9 mouse cellular contexts compared by ENCODE assay signal in the genomic region with DNA sequence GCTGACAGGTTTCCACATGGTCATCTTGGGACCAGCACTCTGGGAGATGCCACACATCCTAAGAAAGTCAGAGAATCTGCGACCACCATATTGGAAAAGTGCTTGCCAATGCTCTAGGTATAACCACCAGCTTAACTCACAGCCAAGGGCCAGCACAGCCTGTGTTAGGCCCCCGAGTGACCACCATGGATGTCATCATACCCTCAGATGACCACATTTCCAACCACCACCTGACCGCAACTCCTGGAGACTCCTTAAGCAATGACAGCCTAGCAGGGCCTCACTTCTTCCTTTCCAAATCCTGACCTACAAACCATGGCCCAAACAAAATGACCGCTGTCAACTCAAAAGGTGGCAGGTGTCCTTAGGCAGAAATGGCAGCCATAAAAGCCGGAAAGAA. TPM values are rescaled to one million over a fixed set of nuclear protein-coding genes. Genes with fewer than 3 reads are reported as not detected.
DNase-seq lines count a peak whose midpoint lies in the region; ATAC-seq and TF ChIP-seq lines count a peak whose summit lies in the region.
"Had no signal": no experiment of that assay in that cellular context is flagged by ENCODE, and none has a peak within 500 bp of the region (broad histone marks: within the 10 kb centered on the region; RNA-seq: fewer than 3 reads in every experiment).

No protein-coding gene starts in this region.

- H3K36me3 ChIP-seq in kidney, embryonic 16.5 days (ENCODE audit: insufficient read depth, low read length) = no peaks in the 10 kb centered on the region
- H3K36me3 ChIP-seq in liver, embryonic 16.5 days (ENCODE audit: control insufficient read depth, insufficient read depth) = peaks cover 5% of the 10 kb centered on the region; the same call in 1 of the 2 replicates
- H3K36me3 ChIP-seq in midbrain, embryonic 10.5 days = peaks cover 17% of the 10 kb centered on the region

- no peak for TF ChIP-seq CTCF in bone marrow, adult 2 months (IDR thresholded peaks at IDR 0.05; ENCODE audit: control insufficient read depth, insufficient read depth, low read length)

- no peak for ATAC-seq in kidney, embryonic 16.5 days (ENCODE audit: low FRiP score, low TSS enrichment)
- ATAC-seq in liver, embryonic 16.5 days (ENCODE audit: low read depth) = no peak

- peaks cover 58% of the 10 kb centered on the region for H3K4me1 ChIP-seq in kidney, embryonic 16.5 days (ENCODE audit: insufficient read depth, low read length)
- H3K4me1 ChIP-seq in bone marrow, adult 2 months (ENCODE audit: control insufficient read depth, insufficient read depth, low read length) = peaks cover 21% of the 10 kb centered on the region
- H3K4me1 ChIP-seq in liver, embryonic 16.5 days (ENCODE audit: control insufficient read depth, low read depth, low read length) = peaks cover 28% of the 10 kb centered on the region
- peaks cover 42% of the 10 kb centered on the region for H3K4me1 ChIP-seq in midbrain, embryonic 10.5 days

- no peak for TF ChIP-seq POLR2A in bone marrow, adult 2 months (IDR thresholded peaks at IDR 0.05; ENCODE audit: borderline replicate concordance, control insufficient read depth, low read depth, low read length)

- no peak overlapping the region for H3K9ac ChIP-seq in kidney, embryonic 16.5 days (replicated peaks; ENCODE audit: low read length)
- H3K9ac ChIP-seq in liver, embryonic 16.5 days (ENCODE audit: low read depth, low read length) = no peak overlapping the region
- H3K9ac ChIP-seq: hindbrain, embryonic 13.5 days had no signal

- DNase-seq in heart, adult 11 months = peak; percentile 88
- DNase-seq in heart, adult 8-10 months (ENCODE audit: low spot score) = no peak
- DNase-seq in kidney, postnatal 25 days = no peak
- DNase-seq in midbrain, embryonic 10.5 days (ENCODE audit: low spot score) = no peak
- DNase-seq in cerebellum, postnatal 14 days = no peak

- 91% methylated on average over 5 of the region's 5 CpGs for WGBS in kidney, embryonic 16.5 days
- 57% methylated on average over 5 of the region's 5 CpGs for WGBS in bone marrow, adult 2 months
- 67% methylated on average over 5 of the region's 5 CpGs for WGBS in liver, embryonic 16.5 days (ENCODE audit: insufficient replicate concordance)
- 94% methylated on average over 5 of the region's 5 CpGs for WGBS in midbrain, embryonic 10.5 days

- H3K4me2 ChIP-seq in kidney, embryonic 16.5 days (replicated peaks; ENCODE audit: low read depth, low read length) = no peak overlapping the region
- H3K4me2 ChIP-seq in liver, embryonic 16.5 days (ENCODE audit: low read depth, low read length) = no peak overlapping the region
- H3K4me2 ChIP-seq: hindbrain, embryonic 13.5 days had no signal

- H3K9me3 ChIP-seq in kidney, embryonic 16.5 days (ENCODE audit: low read length) = peaks cover 7% of the 10 kb centered on the region; the same call in 1 of the 2 replicates
- no peaks in the 10 kb centered on the region for H3K9me3 ChIP-seq in liver, embryonic 16.5 days (replicated peaks; ENCODE audit: control insufficient read depth, low read length)
- 0 out of 2 replicates have a peak, but pooled peaks cover 4% of the 10 kb centered on the region for H3K9me3 ChIP-seq in midbrain, embryonic 10.5 days (replicated peaks)

- H3K27ac ChIP-seq in kidney, embryonic 16.5 days (ENCODE audit: low read length) = peak overlapping the region; percentile 82
- H3K27ac ChIP-seq in bone marrow, adult 2 months (ENCODE audit: control insufficient read depth, insufficient read depth, low read depth, low read length, poor library complexity) = peak overlapping the region; percentile 80
- peak overlapping the region; percentile 52 for H3K27ac ChIP-seq in liver, embryonic 16.5 days (ENCODE audit: low read length)
- no peak overlapping the region for H3K27ac ChIP-seq in midbrain, embryonic 10.5 days (replicated peaks)
- H3K27ac ChIP-seq: hindbrain, embryonic 13.5 days had no signal

- no peaks in the 10 kb centered on the region for H3K27me3 ChIP-seq in kidney, embryonic 16.5 days (ENCODE audit: insufficient read depth, low read length)
- no peaks in the 10 kb centered on the region for H3K27me3 ChIP-seq in liver, embryonic 16.5 days (ENCODE audit: control insufficient read depth, insufficient read depth, low read depth, low read length)
- H3K27me3 ChIP-seq in midbrain, embryonic 10.5 days (ENCODE audit: low read depth, poor library complexity, severe bottlenecking) = no peaks in the 10 kb centered on the region
- H3K27me3 ChIP-seq: hindbrain, embryonic 13.5 days had no signal

- H3K4me3 ChIP-seq in kidney, embryonic 16.5 days (ENCODE audit: low read length) = no peak overlapping the region
- H3K4me3 ChIP-seq in bone marrow, adult 2 months (replicated peaks; ENCODE audit: control insufficient read depth, low read depth, low read length) = no peak overlapping the region
- no peak overlapping the region for H3K4me3 ChIP-seq in liver, embryonic 16.5 days (ENCODE audit: low read depth, low read length)
- no peak overlapping the region for H3K4me3 ChIP-seq in midbrain, embryonic 10.5 days
- H3K4me3 ChIP-seq: hindbrain, embryonic 13.5 days had no signal

RNA-seq across cellular contexts. Expression of a gene that starts 13.5 kb away (rescaled TPM):
- total RNA-seq in heart, adult 8-10 months (2022) = 10 to 100 TPM; 38.6 to 50.6 (median 50.1) TPM
- polyA plus RNA-seq in kidney, embryonic 16.5 days (2015; fragmentation: Nextera tagmentation; extraction: Ambion mirVana) = 34.1 and 39.0 TPM in 2 replicates
- 14.6 and 24.0 TPM in 2 replicates for polyA plus RNA-seq in bone marrow, adult 2 months (2011; ENCODE audit: insufficient read depth, insufficient read length, low replicate concordance, missing spikeins)
- polyA plus RNA-seq in liver, embryonic 16.5 days (2015; fragmentation: Nextera tagmentation; extraction: Ambion mirVana) = 19.3 and 22.1 TPM in 2 replicates
- 17.3 and 22.8 TPM in 2 replicates for polyA plus RNA-seq in midbrain, embryonic 10.5 days (2016; fragmentation: Nextera tagmentation; extraction: Ambion mirVana)
